Mouse (Mus musculus) limb, embryonic 11.5 days (tissue): ENCODE measurements around the gene Rabgap1l. TPM values are rescaled to one million over a fixed set of nuclear protein-coding genes. Genes with fewer than 3 reads are reported as not detected.

Experiments
- ATAC-seq: fragments of 200-750 bp; cut with Nextera tagmentation; 2 replicates; pipeline ENCODE4 v1.8.0; 2017; ENCODE audit warnings: low read depth; ENCODE audit not compliant: insufficient number of reproducible peaks, low FRiP score, low TSS enrichment
- DNase-seq: peaks from one replicate; pipeline ENCODE4 v3.0.0-alpha.2; 2015; ENCODE audit warnings: low spot score
- H3K27ac ChIP-seq: fragments of 300-500 bp; sonication (generic); replicated peaks from 2 replicates; pipeline ENCODE4 v1.5.1; 2014; ENCODE audit warnings: low read depth, mild to moderate bottlenecking, low read length
- H3K27me3 ChIP-seq: fragments of 300-500 bp; sonication (generic); 2 replicates; pipeline ENCODE4 v1.6.1; 2014; ENCODE audit warnings: mild to moderate bottlenecking, low read length, mixed read lengths; ENCODE audit not compliant: control insufficient read depth, insufficient read depth
- H3K36me3 ChIP-seq: fragments of 300-500 bp; sonication (generic); 2 replicates; pipeline ENCODE4 v1.6.1; 2014; ENCODE audit warnings: mild to moderate bottlenecking, low read length, moderate library complexity, mixed read lengths; ENCODE audit not compliant: control insufficient read depth, insufficient read depth
- H3K4me1 ChIP-seq: fragments of 300-500 bp; sonication (generic); 2 replicates; pipeline ENCODE4 v1.6.1; 2014; ENCODE audit warnings: low read length, mixed read lengths; ENCODE audit not compliant: control insufficient read depth, insufficient read depth
- H3K4me2 ChIP-seq: fragments of 300-500 bp; sonication (generic); 2 replicates; pipeline ENCODE4 v1.6.1; 2014; ENCODE audit warnings: low read depth, mild to moderate bottlenecking, moderate library complexity; ENCODE audit not compliant: severe bottlenecking
- H3K4me3 ChIP-seq: fragments of 300-500 bp; sonication (generic); 2 replicates; pipeline ENCODE4 v1.5.1; 2014; ENCODE audit warnings: low read depth, low read length
- H3K9ac ChIP-seq: fragments of 300-500 bp; sonication (generic); 2 replicates; pipeline ENCODE4 v1.6.1; 2014; ENCODE audit warnings: mild to moderate bottlenecking, low read length
- H3K9me3 ChIP-seq: fragments of 300-500 bp; sonication (generic); 2 replicates; pipeline ENCODE4 v1.6.1; 2016; ENCODE audit warnings: low read length; ENCODE audit not compliant: control insufficient read depth
- WGBS: fragments of 180-500 bp; shearing (Covaris S2); extraction: QIAGEN DNeasy Blood & Tissue Kit; methylation state at CpG from one replicate; pipeline ENCODE4 v1.1.7; 2014; 5-methylcytosine and 5-hydroxymethylcytosine counted together
- polyA plus RNA-seq: library from polyadenylated mRNA; unstranded; fragments of >200 nt; fragmentation: Nextera tagmentation; extraction: Ambion mirVana; gene quantifications from 2 replicates; pipeline ENCODE4 v1.2.1, GENCODE M21; 2014

The Rabgap1l gene
- polyA plus RNA-seq, 1 experiment from 2014 or later, result 14.3 TPM

DNA sequence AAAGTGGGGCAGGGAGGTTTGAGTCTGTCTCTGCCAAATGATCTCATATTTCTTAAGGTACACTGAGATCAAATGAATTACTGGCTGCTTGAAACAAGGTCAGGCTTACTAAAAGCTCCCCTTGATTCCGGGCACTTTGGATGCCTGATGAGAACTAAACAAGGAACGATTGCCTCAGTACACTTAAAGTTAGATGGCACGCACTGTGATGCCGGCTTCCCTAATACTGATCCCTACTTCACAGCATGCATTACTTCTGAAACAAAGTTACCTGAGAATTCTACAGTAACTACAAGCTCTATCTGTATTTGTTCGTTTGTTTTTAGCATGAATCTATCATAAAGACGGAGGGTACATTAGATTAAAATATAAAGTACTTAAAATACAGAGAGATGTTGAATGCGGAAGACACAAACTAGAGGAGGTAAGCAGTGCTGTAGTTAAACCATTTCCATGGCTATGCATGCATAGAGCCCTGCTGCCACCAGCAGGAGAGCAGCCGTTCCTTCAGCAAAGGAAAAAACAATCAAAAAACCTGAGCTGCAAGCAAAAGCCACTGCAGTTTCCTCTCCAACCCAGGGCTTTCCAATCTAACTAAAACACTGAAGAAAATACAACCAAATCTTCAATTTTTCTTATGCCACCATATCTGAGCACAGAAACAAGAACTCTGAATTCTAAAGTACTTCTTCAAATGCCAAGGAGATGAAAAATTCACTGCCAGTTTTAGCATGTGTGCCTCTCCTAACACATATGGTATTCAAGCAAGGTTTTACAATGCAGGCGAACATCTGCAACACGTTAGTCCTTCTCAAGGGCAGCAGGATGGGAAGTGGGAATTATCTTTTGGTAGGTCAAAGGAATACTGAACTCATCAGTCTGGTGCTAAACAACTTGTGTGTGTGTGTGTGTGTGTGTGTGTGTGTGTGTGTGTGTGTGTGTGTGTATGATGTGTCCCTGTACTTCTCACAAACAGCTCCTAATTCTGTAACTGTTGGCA is 415.4 kb downstream of the Rabgap1l start:
- no peak overlapping the region for H3K27ac ChIP-seq
- no peak overlapping the region for H3K4me2 ChIP-seq
- no peaks in the 10 kb centered on the region for H3K9me3 ChIP-seq
- H3K4me1 ChIP-seq, result no peaks in the 10 kb centered on the region
- ATAC-seq, result no peak
- no peak overlapping the region for H3K9ac ChIP-seq
- no peak overlapping the region for H3K4me3 ChIP-seq
- H3K27me3 ChIP-seq, result no peaks in the 10 kb centered on the region
- 43% methylated on average over 10 of the region's 10 CpGs for whole genome bisulfite sequencing
- peak; percentile 45 for DNase-seq
- no peaks in the 10 kb centered on the region for H3K36me3 ChIP-seq

DNA sequence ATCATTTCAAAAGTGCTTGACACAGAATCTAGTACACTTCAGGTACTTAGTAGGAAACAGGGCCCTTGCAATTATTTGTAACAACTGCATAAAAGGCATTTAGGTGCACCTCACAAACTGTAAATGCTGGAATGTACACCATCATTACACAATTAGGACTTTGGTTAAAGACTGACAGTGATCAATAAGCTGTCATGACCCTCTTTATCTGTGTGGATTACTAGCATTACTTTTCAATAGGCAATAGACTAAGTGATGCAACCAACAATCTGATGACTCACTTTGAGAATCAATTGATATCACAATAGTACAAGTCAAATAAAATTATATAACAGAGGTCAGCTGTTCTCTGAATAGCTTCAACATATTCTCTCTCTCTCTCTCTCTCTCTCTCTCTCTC is 418.5 kb downstream of the Rabgap1l start:
- H3K27ac ChIP-seq, result no peak overlapping the region
- H3K4me1 ChIP-seq, result no peaks in the 10 kb centered on the region
- no peak for DNase-seq
- no peaks in the 10 kb centered on the region for H3K27me3 ChIP-seq
- no peak overlapping the region for H3K4me3 ChIP-seq
- no peaks in the 10 kb centered on the region for H3K36me3 ChIP-seq
- no peak overlapping the region for H3K4me2 ChIP-seq
- H3K9me3 ChIP-seq, result no peaks in the 10 kb centered on the region
- no peak for ATAC-seq
- H3K9ac ChIP-seq, result no peak overlapping the region

DNA sequence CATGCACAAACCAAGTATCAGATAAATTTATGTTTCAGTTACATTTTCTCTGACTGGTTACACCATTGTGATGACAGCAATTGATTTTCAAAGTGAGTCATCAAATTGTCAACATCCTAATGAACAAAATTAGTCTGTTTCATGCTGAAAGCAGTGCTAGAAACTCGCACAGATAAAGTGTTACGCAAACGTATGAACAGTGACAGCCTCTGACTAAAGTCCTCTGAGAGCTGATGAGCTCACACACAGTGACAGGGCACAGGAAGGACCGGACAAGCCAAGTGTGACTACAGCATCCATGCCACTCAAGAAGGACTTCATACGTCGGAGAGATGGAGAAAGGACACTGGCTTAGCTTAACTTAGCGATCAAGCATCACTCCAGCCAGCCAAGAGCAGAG is 419.7 kb downstream of the Rabgap1l start:
- 89% methylated on average over 7 of the region's 7 CpGs for WGBS
- ATAC-seq, result no peak

GRCm38 (mm10) chr1:160371696-160372095 is 421.3 kb downstream of the Rabgap1l start:
- ATAC-seq, result no peak
- H3K36me3 ChIP-seq, result no peaks in the 10 kb centered on the region
- no peaks in the 10 kb centered on the region for H3K9me3 ChIP-seq

More for the DNA sequence above, 419.7 kb downstream of the Rabgap1l start:
- no peak overlapping the region for H3K4me2 ChIP-seq
- H3K36me3 ChIP-seq, result no peaks in the 10 kb centered on the region
- no peak for DNase-seq
- no peak overlapping the region for H3K4me3 ChIP-seq
- no peaks in the 10 kb centered on the region for H3K9me3 ChIP-seq
- H3K9ac ChIP-seq, result no peak overlapping the region
- H3K27me3 ChIP-seq, result no peaks in the 10 kb centered on the region
- no peak overlapping the region for H3K27ac ChIP-seq
- no peaks in the 10 kb centered on the region for H3K4me1 ChIP-seq

DNA sequence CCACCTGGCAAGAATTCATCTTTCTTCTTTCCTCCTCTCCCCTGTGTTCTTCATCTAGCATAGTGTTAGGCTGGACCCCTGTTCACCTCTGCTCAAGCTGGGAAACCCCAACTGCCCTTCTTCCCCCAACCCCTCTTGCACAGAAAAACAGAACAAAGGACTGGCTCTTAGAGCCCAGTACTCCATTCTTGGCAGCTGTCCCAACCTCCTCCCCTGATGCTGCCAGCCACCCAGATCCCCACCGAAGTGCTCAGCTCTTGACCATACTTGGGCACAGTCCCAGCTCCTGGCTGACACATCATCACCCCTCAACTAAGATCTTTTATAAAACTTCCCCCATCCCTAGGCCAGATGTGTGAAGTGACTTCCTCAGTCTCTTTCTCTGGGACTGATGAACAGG is 422.5 kb downstream of the Rabgap1l start:
- Histone ChIP-seq H3K9ac (no peak overlapping the region), H3K4me1 (no peaks in the 10 kb centered on the region), H3K4me2 (no peak overlapping the region), H3K4me3 (no peak overlapping the region), H3K27ac (no peak overlapping the region), H3K36me3 (no peaks in the 10 kb centered on the region), H3K27me3 (no peaks in the 10 kb centered on the region), H3K9me3 (no peaks in the 10 kb centered on the region)
- ATAC-seq (no peak), DNase-seq (no peak)
- WGBS, result 90% methylated on average over 1 of the region's 1 CpGs

More at GRCm38 (mm10) chr1:160371696-160372095, 421.3 kb downstream of the Rabgap1l start:
- no peaks in the 10 kb centered on the region for H3K4me1 ChIP-seq
- no peaks in the 10 kb centered on the region for H3K27me3 ChIP-seq
- H3K4me3 ChIP-seq, result no peak overlapping the region
- H3K9ac ChIP-seq, result no peak overlapping the region
- no peak for DNase-seq
- H3K4me2 ChIP-seq, result no peak overlapping the region
- no peak overlapping the region for H3K27ac ChIP-seq

GRCm38 (mm10) chr1:160366615-160367014 is 426.4 kb downstream of the Rabgap1l start:
- Histone ChIP-seq H3K27ac (no peak overlapping the region), H3K4me3 (no peak overlapping the region), H3K36me3 (no peaks in the 10 kb centered on the region), H3K27me3 (no peaks in the 10 kb centered on the region), H3K9ac (no peak overlapping the region), H3K4me2 (no peak overlapping the region), H3K9me3 (no peaks in the 10 kb centered on the region), H3K4me1 (no peaks in the 10 kb centered on the region)
- DNase-seq (no peak), ATAC-seq (no peak)
- 90% methylated on average over 3 of the region's 3 CpGs for WGBS

DNA sequence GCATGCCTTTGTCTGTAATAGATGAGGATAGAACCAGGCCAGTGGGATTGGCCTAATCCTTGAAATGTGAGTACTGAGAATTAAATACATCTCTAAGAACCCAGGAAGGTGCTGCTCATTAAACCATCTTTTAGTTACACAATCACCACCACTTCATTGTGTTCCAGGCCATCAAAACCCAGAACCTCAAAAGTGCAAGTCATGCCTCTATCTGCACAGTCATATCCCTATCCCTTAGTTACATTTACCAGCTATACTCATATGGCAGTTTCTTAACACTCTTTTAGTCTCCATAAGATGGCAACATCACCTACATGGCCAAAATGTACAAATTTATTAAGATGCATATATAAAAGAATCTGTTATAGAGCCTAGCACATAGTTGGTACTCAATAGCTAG is 435.7 kb downstream of the Rabgap1l start:
- no peak overlapping the region for H3K9ac ChIP-seq
- H3K27ac ChIP-seq, result no peak overlapping the region
- no peak overlapping the region for H3K4me3 ChIP-seq
- DNase-seq (no peak), ATAC-seq (no peak)
- H3K9me3 ChIP-seq, result no peaks in the 10 kb centered on the region
- no peaks in the 10 kb centered on the region for H3K36me3 ChIP-seq
- H3K27me3 ChIP-seq, result no peaks in the 10 kb centered on the region
- no peaks in the 10 kb centered on the region for H3K4me1 ChIP-seq
- no peak overlapping the region for H3K4me2 ChIP-seq

DNA sequence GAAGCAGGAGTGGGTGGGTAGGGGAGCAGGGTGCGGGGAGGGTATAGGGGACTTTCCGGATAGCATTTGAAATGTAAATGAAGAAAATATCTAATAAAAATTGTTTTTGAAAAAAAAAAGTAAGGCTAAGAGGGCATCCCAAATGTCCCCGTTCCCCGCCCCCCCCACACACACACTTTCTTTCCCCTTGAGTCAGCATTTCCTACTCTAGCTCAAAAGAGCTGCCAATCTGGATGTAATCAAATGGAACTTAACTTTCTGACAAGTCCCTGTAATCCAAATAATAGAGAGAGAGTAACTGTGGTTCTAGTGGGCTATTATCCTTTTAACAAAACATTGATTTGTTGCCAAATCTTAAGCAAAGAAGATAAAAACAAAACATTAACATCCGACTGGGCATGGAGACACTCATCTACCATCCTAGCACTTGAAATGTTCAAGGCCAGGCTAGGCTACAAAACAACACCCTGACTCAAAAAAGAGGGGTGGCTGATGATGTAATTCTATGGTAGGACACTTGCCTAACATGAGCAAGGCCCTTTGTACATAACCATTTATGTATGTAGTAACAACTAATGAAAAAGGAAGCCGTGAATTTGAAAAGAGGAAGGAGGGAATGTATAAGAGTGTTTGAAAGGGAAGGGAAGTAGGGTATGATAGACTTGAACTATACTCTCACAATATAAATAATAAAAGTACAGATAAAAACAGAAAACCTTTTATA is 439.1 kb downstream of the Rabgap1l start:
- H3K4me2 ChIP-seq, result no peak overlapping the region
- H3K9me3 ChIP-seq, result no peaks in the 10 kb centered on the region
- H3K27ac ChIP-seq, result no peak overlapping the region
- DNase-seq (no peak), ATAC-seq (no peak)
- H3K36me3 ChIP-seq, result no peaks in the 10 kb centered on the region
- H3K9ac ChIP-seq, result no peak overlapping the region
- H3K27me3 ChIP-seq, result no peaks in the 10 kb centered on the region
- no peaks in the 10 kb centered on the region for H3K4me1 ChIP-seq
- 85% methylated on average over 6 of the region's 6 CpGs for WGBS
- H3K4me3 ChIP-seq, result no peak overlapping the region
